2 mouse cellular contexts compared by ENCODE assay signal in genomic region chr6:58867858-58868257, GRCm38 (mm10). TPM values are rescaled to one million over a fixed set of nuclear protein-coding genes. Genes with fewer than 3 reads are reported as not detected.
"Had no signal": no experiment of that assay in that cellular context is flagged by ENCODE, and none has a peak within 500 bp of the region (broad histone marks: within the 10 kb centered on the region; RNA-seq: fewer than 3 reads in every experiment).

No protein-coding gene starts in this region.

RNA-seq across cellular contexts. Expression of gene Nap1l5, which starts 39.0 kb away (rescaled TPM):
- total RNA-seq: megakaryocyte, adult 5-6 weeks; megakaryocyte-erythroid progenitor cell, adult 5-6 weeks had no signal
